Mouse (Mus musculus) heart, embryonic 10.5 days (tissue): ENCODE measurements at regions not wholly inside any gene's neighbourhood (a gene's known extent, or its start where the extent isn't known, plus 50 kb on each side); places are given as distances from the start of the nearest gene placed in this dataset.
"Not testable (repeated sequence)": the region's sequence is repeated elsewhere in the genome, so short reads cannot be mapped to it uniquely, and the experiment has no call there.

Source experiments
- DNase-seq: peaks from one replicate; pipeline ENCODE4 v3.0.0-alpha.2; 2017; ENCODE audit warnings: low spot score
- H3K27ac ChIP-seq: fragments of 300-500 bp; sonication (generic); 2 replicates; pipeline ENCODE4 v1.5.1; 2016; ENCODE audit warnings: mild to moderate bottlenecking
- H3K27me3 ChIP-seq: fragments of 300-500 bp; sonication (generic); 2 replicates; pipeline ENCODE4 v1.6.1; 2016; ENCODE audit warnings: mild to moderate bottlenecking; ENCODE audit not compliant: poor library complexity, insufficient read depth, severe bottlenecking
- H3K36me3 ChIP-seq: fragments of 300-500 bp; sonication (generic); 2 replicates; pipeline ENCODE4 v1.6.1; 2016; ENCODE audit warnings: mild to moderate bottlenecking, moderate library complexity
- H3K4me1 ChIP-seq: fragments of 300-500 bp; sonication (generic); 2 replicates; pipeline ENCODE4 v1.6.1; 2016; ENCODE audit warnings: mild to moderate bottlenecking
- H3K4me3 ChIP-seq: fragments of 300-500 bp; sonication (generic); 2 replicates; pipeline ENCODE4 v1.5.1; 2016; ENCODE audit warnings: mild to moderate bottlenecking, moderate library complexity
- H3K9me3 ChIP-seq: fragments of 300-500 bp; sonication (generic); 2 replicates; pipeline ENCODE4 v1.6.1; 2016; ENCODE audit warnings: mild to moderate bottlenecking, moderate library complexity
- WGBS: fragments of 180-500 bp; shearing (Covaris S2); methylation state at CpG from one replicate; pipeline ENCODE4 v1.1.7; 2016; 5-methylcytosine and 5-hydroxymethylcytosine counted together

- no peaks in the 10 kb centered on the region for H3K9me3 ChIP-seq
- WGBS, result 70% methylated on average over 10 of the region's 10 CpGs
- no peaks in the 10 kb centered on the region for H3K4me1 ChIP-seq
- no peak for DNase-seq
- H3K27ac ChIP-seq, result no peak overlapping the region
- H3K4me3 ChIP-seq, result no peak overlapping the region
- no peaks in the 10 kb centered on the region for H3K27me3 ChIP-seq
- no peaks in the 10 kb centered on the region for H3K36me3 ChIP-seq
Measured at GRCm38 (mm10) chr9:98186757-98187300, 100.4 kb upstream of the Nmnat3 start.

- Histone ChIP-seq H3K4me1 (no peaks in the 10 kb centered on the region), H3K27ac (no peak overlapping the region), H3K9me3 (no peaks in the 10 kb centered on the region), H3K36me3 (no peaks in the 10 kb centered on the region), H3K4me3 (no peak overlapping the region), H3K27me3 (no peaks in the 10 kb centered on the region)
- WGBS, result 78% methylated on average over 2 of the region's 2 CpGs
- DNase-seq, result no peak
Measured at GRCm38 (mm10) chr9:98194356-98194755, 92.9 kb upstream of the Nmnat3 start.

DNA sequence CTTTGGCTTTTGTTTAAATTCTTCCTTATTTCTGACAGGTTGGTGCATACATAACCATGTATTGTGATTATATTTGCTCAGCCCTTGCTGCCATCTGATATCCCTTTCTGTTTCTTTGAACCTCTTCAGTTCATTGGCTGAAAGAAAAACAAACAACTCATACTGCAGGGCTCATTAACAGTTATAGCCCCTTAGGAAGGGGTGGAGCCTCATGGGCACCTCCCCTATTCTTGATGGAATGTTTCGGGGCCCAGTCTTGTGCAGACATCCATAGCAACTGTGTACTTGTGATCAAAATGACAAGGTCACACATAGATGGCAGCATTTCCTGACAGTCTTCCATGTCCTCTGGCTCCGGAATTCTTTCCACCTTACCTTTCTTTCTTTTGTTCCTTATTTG lies 68.4 kb upstream of the Nmnat3 start:
- H3K27ac ChIP-seq, result no peak overlapping the region
- WGBS, result 77% methylated on average over 2 of the region's 2 CpGs

GRCm38 (mm10) chr9:98220367-98220766 lies 66.9 kb upstream of the Nmnat3 start:
- 88% methylated on average over 8 of the region's 8 CpGs for WGBS
- Histone ChIP-seq H3K27ac (no peak overlapping the region), H3K27me3 (no peaks in the 10 kb centered on the region), H3K36me3 (no peaks in the 10 kb centered on the region), H3K9me3 (no peaks in the 10 kb centered on the region), H3K4me3 (no peak overlapping the region), H3K4me1 (no peaks in the 10 kb centered on the region)
- DNase-seq, result no peak

More for the DNA sequence above, 68.4 kb upstream of the Nmnat3 start:
- Histone ChIP-seq H3K27me3 (no peaks in the 10 kb centered on the region), H3K9me3 (no peaks in the 10 kb centered on the region), H3K36me3 (no peaks in the 10 kb centered on the region), H3K4me1 (no peaks in the 10 kb centered on the region), H3K4me3 (no peak overlapping the region)
- DNase-seq, result no peak

DNA sequence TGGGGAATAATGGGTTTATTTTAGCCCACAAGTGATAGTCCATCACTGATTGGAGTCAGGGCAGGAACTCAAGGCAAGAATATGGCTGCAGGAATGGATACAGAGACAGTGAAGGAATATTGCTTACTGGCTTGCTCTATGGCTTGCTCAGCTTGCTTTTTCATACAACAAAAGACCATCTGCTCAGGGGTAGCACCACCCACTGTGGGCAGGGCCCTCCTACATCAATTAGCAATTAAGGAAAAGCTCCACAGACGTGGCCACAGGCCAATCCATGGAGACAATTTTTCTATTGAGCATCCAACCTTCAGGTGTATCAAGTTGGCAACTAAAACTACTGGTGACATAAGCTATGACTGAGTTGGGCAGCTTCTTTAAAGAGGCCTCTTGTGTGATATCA lies 65.5 kb upstream of the Nmnat3 start:
- no peaks in the 10 kb centered on the region for H3K36me3 ChIP-seq
- no peak overlapping the region for H3K27ac ChIP-seq
- H3K9me3 ChIP-seq, result no peaks in the 10 kb centered on the region
- H3K4me3 ChIP-seq, result no peak overlapping the region
- no peaks in the 10 kb centered on the region for H3K4me1 ChIP-seq
- 16% methylated on average over 1 of the region's 1 CpGs for whole genome bisulfite sequencing
- DNase-seq, result peak; percentile 33
- no peaks in the 10 kb centered on the region for H3K27me3 ChIP-seq

DNA sequence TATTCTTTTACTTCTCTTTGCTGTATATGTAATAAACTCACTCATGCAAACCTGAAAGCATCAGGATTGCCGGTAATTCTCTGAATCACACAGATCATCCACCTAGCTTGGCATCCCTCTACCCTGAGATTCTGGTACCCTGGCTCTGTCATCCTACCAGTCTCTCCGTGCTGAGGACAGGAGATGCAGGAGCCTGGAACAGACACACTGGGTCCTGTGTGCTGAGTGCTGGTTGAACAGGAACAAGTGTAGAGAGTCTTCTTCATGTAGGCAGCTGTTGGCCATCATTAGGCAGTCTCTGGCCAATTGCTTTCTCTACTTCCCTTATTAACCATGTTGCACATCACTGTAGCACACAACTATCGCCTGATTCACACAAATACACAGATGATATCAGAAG lies 59.0 kb upstream of the Nmnat3 start:
- no peaks in the 10 kb centered on the region for H3K36me3 ChIP-seq
- no peak overlapping the region for H3K27ac ChIP-seq
- DNase-seq, result peak; percentile 51
- no peaks in the 10 kb centered on the region for H3K9me3 ChIP-seq
- H3K4me1 ChIP-seq, result no peaks in the 10 kb centered on the region
- 74% methylated on average over 3 of the region's 3 CpGs for WGBS
- H3K4me3 ChIP-seq, result no peak overlapping the region
- H3K27me3 ChIP-seq, result no peaks in the 10 kb centered on the region

DNA sequence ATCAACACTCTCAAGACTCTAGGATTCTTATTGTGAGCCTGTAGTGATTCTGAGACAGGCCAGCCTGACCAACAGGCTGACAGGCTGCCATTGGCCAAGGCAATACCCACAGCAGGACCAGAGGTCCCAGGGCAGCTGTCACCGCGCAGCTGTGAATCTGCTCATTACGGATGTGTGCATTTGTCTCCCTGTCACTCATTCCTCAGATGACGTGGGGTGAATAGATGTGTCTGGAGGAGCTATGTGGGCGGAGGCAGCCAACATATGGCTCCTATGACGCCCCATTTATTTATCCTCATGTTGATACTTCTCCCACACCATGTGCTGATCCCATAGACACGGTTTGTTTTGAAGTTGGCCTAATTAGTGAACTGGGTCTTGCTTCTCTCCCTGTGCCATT lies 58.3 kb upstream of the Nmnat3 start:
- no peaks in the 10 kb centered on the region for H3K4me1 ChIP-seq
- H3K36me3 ChIP-seq, result no peaks in the 10 kb centered on the region
- H3K4me3 ChIP-seq, result no peak overlapping the region
- H3K27me3 ChIP-seq, result no peaks in the 10 kb centered on the region
- H3K9me3 ChIP-seq, result no peaks in the 10 kb centered on the region
- 81% methylated on average over 7 of the region's 7 CpGs for WGBS
- DNase-seq, result no peak
- no peak overlapping the region for H3K27ac ChIP-seq

- not testable (repeated sequence) for H3K4me3 ChIP-seq, H3K9me3 ChIP-seq, H3K4me1 ChIP-seq, H3K27me3 ChIP-seq, H3K27ac ChIP-seq, DNase-seq, H3K36me3 ChIP-seq
- WGBS, result 52% methylated on average over 2 of the region's 2 CpGs
Measured at GRCm38 (mm10) chr9:98234731-98235130, 52.5 kb upstream of the Nmnat3 start.
